Mouse (Mus musculus) layer of hippocampus, adult 2 months (tissue): ENCODE data around the gene Mafg. TPM values are rescaled to one million over a fixed set of nuclear protein-coding genes. Genes with fewer than 3 reads are reported as not detected.

Source experiments
- DNase-seq, 2 experiments: peaks; one replicate each; pipeline ENCODE4 v3.0.0; 2022; ENCODE audit warnings: low spot score in 2 of 2
- H3K27ac ChIP-seq: fragments of 200-600 bp; 2 replicates; pipeline ENCODE4 v1.8.1; 2022
- H3K4me3 ChIP-seq: fragments of 200-600 bp; 2 replicates; pipeline ENCODE4 v1.8.1; 2022; ENCODE audit warnings: mild to moderate bottlenecking
- CTCF ChIP-seq: fragments of 200-600 bp; conservative IDR thresholded peaks from 2 replicates; pipeline ENCODE4 v1.8.1; 2022; ENCODE audit warnings: antibody characterized with exemption, mild to moderate bottlenecking, moderate library complexity
- total RNA-seq, 2 experiments: library from RNA; stranded (reverse); gene quantifications; 2 replicates each; pipeline ENCODE4 v1.2.3; 2021

Mafg gene
- total RNA-seq, 2 experiments from 2014 or later, result 71.6 to 80.3 TPM

DNA sequence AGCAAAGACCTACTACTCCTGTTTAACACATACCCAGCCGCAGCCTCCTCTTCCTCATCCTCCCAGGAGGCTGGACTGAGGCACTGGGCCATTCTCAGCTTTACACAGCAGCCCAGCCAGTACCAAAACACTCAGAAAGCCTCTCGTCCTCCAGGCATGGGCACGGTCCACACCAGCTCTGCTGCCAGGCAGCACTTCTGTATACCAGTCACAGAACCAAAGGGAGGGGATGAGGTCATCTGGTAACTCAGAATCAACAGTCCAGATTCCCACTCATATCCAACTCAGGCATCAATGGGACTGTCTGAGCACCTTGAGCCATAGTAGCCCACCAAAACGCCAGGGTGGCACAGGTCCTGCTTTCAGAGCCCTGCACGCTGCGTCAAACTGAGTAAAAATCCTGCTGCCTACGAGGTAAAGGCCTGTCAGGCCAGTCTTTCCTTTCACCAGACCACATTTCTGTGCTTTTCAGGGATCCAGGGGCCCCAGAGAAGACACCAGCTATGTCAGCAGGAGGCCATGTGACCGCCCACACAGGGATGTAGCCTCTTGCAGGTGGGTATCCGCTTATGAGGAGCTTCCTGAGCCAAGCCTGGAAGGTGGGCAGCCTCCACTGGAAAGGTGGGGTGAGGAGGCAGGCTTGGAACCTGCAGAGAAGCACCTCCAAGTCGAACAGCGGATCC is 6.5 kb downstream of the Mafg start:
- TF ChIP-seq CTCF, result no peak
- DNase-seq, result no peak
- Histone ChIP-seq H3K27ac (no peak overlapping the region), H3K4me3 (no peak overlapping the region)

DNA sequence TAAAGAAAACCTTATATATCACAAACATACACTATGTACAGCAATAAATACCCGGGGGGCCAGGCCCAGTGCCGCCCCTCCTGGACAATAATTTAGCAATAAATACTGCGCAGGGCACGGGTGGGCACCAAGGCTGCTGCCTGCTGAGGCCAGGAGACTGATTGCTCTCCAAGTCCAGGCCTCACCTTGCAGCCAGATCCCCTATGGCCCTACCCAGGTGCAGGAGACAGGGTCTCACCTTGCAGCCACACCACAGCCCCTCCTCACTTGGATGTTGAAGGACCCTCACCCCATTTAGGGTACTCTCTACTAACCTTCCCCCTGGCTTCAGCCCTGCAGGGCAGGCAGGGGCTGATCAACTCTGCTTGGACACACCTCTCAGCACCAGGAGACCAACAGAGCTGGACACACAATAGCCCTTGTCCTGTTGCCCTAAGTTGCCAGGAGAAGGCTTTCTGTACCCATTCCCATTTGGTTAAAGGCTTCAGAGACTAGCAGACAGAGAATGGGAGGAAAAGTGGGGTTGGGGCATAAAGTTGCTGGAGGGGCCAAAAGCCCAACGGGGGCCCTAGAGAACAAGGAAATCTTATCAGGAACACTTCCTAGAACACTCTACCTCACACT is 8.1 kb downstream of the Mafg start, which contains the start of gene Sirt7:
Gene Sirt7 (minus strand): TSS at position 89 of the 624 bp plus-strand sequence.
- H3K27ac ChIP-seq, result peak within 1 kb of the TSS; percentile 86
- no peak for TF ChIP-seq CTCF
- DNase-seq, result no peak
- H3K4me3 ChIP-seq, result peak within 1 kb of the TSS; percentile 63

DNA sequence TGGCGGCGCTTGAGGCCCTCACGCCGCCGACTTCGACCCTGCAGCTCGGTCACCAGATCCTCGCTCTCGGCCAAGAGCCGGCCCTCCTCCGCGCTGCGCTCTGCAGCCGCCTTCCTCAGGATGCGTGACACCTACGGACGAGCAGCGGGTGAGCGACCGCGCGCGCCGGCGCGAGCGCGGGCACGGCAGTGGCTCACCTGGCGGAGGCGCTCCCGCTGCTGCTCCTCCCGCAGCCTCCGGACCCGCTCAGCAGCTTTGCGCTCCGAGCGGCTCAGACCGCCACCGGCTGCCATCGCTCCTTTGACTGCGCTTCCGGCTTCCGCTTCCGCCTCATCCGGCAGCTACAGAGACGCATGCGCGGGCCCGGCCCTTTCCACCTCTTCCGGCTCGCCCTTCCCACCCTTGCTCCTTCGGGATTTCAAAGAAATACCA is 8.7 kb downstream of the Mafg start:
- TF ChIP-seq CTCF, result no peak
- peak; percentile 88 for DNase-seq
- peak overlapping the region; percentile 86 for H3K27ac ChIP-seq
- H3K4me3 ChIP-seq, result peak overlapping the region; percentile 63

DNA sequence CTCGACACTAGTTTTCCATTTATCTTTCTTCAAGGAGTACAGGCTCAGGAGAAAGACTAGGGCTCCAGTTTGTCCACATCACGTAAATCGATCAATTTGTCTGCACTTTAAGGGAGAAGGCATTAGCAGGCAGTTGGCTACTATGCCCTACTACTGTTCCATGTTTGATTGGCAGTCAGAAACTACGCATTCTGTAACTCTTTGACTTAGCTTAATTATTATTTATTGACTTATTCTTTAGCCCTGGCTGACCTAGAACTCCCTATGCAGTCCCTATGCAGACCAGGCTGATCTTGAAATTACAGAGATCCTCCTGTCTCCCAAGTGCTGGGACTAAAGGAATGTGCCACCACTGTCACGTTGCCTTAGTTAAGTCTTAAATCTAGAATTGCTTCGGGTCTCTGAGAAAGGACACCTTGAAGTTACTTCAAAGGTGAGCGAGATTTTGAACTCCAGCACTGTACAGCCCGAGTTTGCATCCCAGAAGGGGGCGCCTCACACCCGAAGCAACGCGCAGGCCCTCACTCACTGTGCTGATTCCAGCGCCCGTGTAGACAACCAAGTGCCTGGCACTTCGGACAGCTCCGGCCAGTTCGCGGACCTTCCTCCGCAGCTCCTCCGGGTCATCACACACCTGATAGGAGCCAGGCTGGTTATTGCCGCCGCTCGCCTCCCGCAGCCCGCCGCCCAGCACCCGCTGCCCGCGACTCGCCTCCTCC is 9.3 kb downstream of the Mafg start:
- DNase-seq, result peak; percentile 52 to 69

DNA sequence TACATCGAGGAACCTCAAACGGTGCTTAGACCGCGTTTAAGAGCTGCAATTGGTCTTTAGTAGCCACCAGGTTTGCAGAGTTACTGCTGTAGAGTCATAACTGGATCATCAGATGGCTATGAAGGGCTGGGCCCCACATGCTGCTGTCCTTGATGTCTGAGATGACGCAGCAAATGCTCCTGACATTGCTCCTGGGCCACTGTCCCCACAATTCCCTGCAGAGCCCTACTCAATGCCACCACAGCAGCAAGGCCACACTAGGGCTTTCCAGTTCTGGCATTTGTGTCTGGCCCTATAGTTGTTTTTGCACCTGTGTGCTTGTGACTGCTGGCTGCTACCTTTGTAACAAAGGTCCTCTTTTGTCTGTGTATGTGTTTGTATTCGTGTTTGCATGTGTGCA is 10.6 kb downstream of the Mafg start:
- Histone ChIP-seq H3K4me3 (no peak overlapping the region), H3K27ac (no peak overlapping the region)
- no peak for DNase-seq
- TF ChIP-seq CTCF, result no peak

More for the DNA sequence above, 9.3 kb downstream of the Mafg start:
- peak; percentile 83 for TF ChIP-seq CTCF
- peak overlapping the region; percentile 86 for H3K27ac ChIP-seq
- H3K4me3 ChIP-seq, result peak overlapping the region; percentile 63

DNA sequence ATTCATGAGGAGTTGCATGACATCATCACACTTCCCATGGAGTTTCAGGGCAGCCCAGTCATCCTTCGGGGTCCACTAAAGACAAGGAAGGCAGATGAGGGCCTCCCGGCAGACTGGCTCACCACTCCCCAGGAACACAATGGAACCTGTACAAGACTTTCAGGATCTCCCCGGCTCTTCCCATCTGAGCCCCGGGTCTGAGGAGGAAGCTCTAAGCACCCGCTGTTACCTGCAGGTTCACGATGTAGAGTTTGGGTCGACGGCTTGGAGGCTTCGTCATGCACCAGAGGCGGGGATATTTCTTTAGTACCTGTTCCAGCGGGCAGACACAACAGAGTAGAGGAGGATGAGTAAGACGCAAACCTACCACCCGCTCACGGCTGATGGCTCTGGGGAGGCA is 13.2 kb downstream of the Mafg start:
- Histone ChIP-seq H3K27ac (no peak overlapping the region), H3K4me3 (no peak overlapping the region)
- DNase-seq, result no peak
- no peak for TF ChIP-seq CTCF

DNA sequence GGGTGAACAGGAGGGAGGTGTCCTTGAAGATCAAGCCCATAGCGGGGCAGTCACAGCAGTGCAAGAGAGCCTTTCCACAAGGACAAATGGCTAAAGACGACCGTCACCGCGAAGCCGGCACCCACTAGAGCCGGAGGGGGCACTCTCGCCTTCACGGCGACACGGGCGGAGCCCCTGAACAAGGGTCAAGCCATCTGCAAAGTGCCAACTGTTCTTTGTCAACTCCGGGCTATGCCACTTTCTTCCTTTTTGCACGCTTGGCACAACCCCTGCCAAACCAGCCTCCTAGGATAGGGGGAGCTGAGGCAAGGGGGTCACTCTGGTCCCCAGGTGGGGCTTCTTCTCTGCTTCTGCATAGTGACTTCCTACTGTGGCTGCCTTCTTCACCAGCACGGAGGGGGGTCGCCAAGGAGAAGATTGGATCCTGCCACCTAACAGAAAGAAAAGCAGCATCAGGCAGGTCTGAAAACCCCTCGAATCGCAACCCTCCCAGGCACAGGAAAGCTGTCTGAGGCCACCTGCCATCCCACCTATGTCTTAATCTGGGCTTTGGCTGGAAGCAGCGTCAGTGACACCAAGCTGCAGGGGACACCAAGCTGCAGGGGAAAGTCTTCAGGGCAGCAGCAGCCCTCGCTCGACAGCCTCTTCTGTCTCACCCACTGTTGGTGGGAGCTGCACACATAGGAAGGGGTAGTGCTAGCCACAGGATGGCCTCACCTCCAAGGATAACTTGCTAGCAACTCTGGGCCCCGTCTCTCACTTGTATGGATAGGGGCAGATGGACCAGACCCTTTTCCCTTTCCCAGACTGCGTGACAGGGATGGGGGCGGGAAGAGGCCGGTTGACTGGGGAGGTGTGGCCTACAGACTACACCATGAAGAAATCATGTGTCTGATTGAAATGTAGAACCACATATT is 14.5 kb downstream of the Mafg start:
- no peak for TF ChIP-seq CTCF
- H3K4me3 ChIP-seq, result no peak overlapping the region
- H3K27ac ChIP-seq, result no peak overlapping the region
- DNase-seq, result no peak

DNA sequence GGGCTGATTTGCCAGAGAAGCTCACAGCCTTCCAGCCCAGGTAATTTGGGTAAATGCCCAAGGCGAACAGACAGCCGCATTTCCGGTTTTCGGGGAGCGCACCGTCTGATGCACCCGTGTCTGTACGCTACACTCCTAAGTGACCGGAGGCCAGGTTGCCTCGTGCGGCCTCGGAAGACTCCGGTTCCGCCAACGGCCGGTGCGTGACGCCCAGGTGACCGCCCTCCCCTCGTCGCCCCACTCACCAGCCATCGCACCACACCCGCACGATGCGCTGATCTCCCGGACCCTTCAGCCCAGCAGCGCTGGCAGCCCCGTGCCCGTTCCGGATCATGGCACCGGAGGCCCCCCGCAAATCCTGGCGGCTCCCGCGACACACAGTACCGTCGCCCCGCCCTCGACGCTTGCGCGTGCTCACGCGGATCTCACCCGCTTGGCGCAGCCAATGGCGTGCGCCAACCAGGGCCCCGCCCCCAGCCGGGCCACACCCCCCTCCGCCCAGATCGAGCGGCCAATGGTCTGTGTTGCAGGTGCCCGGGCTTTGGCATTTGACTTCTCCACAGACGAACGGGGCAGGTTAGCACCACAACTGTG is 15.8 kb downstream of the Mafg start, which contains the start of gene Pcyt2:
Gene Pcyt2 (minus strand): TSS at position 418 of the 594 bp plus-strand sequence.
- H3K27ac ChIP-seq, result peak within 1 kb of the TSS; percentile 94
- H3K4me3 ChIP-seq, result peak within 1 kb of the TSS; percentile 78
- peak; percentile 91 to 93 for DNase-seq
- no peak for TF ChIP-seq CTCF

DNA sequence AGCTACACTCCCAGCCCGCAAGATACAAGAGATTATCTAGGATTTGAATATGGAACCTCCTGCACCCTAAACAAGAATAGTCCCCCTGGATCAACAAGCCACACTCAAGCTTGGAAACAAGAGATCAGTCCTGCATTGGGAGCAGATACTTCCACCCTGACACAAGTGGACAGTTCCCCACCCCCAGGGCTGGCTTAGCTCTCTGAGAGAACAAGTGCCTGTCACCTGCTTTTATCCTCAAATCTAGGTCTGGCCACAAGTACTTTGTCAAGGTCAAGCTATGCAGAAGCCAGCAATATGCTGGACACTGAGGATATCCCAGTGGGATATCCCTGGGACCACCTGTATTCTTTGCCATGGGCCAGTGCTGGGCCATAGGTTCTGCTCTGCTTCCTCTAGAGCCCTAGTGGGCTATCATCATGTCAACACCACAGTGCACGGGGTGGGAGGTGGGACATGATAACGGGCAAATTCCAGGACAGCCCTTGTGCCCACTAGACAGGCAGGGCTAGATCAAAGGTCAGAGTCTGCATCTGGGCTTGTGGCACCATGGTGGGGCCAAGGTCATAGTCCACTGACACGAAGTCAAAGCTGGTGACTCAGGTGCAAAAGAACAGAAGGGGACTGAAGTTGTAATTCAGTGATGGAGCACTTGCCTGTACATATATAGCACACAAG is 16.6 kb downstream of the Mafg start:
- no peak for TF ChIP-seq CTCF
- peak overlapping the region; percentile 78 for H3K4me3 ChIP-seq
- peak overlapping the region; percentile 94 for H3K27ac ChIP-seq
- DNase-seq, result no peak

DNA sequence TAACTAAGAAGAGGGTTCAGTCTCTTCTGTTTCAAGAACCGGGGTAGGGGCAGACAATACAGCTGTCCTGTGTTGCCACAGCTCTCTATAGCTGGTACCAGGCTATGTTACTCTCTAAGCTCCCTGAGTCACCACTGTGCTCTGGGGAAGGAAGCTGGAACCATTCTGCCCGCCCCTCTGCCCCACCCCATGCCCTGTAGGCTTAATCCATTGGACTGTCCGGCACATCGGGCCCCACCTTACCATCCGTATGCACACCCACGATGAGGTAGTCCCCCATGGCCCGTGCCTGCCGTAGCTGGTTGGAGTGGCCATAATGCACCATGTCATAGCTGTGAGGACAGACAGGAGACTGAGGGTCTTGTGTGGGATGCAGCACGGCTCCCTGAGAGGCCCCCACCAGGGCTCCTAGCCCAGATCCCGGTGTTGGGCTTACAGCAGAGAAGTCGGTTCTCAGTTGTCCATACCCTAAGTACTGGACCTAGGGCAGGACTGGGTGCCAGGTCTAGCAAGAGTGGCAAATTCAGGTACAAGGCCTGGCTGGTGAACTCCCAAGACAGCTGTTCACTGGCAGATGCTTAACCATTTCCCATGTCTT is 17.7 kb downstream of the Mafg start:
- DNase-seq, result no peak
- no peak for TF ChIP-seq CTCF
- H3K27ac ChIP-seq, result peak overlapping the region; percentile 61; the same call in 1 of the 2 replicates
- H3K4me3 ChIP-seq, result no peak overlapping the region

DNA sequence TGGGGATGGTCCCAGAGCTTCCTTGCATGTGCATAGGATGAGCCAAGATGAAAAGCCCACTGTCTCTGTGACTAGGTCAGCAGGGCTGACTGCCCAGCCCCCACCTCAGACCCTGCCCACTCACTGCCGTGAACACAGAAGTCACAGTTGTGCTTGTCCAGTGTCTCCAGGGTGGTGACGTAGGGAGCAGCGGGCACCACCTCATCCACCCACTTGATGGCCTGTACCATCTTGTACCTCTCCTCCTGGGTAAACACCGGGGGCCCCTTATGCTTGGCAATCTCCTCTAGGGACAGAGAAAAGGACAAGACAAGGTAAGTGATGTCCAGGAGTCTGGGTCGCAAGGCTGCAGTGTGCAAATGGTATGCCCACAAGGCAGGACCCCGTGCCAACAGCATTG is 18.2 kb downstream of the Mafg start:
- no peak for TF ChIP-seq CTCF
- DNase-seq, result no peak
- H3K4me3 ChIP-seq, result no peak overlapping the region

More for the DNA sequence above, 18.2 kb downstream of the Mafg start:
- H3K27ac ChIP-seq, result 0 out of 2 replicates have a peak overlapping the region, but pooled peaks have one; percentile 61
